Mouse (Mus musculus) intestine, embryonic 16.5 days (tissue): ENCODE measurements around the gene Zfp189. TPM values are rescaled to one million over a fixed set of nuclear protein-coding genes. Genes with fewer than 3 reads are reported as not detected.
"Not testable (repeated sequence)": the region's sequence is repeated elsewhere in the genome, so short reads cannot be mapped to it uniquely, and the experiment has no call there.

ENCODE experiments used
- ATAC-seq: fragments of 200-750 bp; cut with Nextera tagmentation; 2 replicates; pipeline ENCODE4 v1.8.0; 2017; ENCODE audit warnings: moderate TSS enrichment, moderate library complexity
- H3K27ac ChIP-seq: fragments of 300-500 bp; sonication (generic); 2 replicates; pipeline ENCODE4 v1.5.1; 2014; ENCODE audit warnings: mild to moderate bottlenecking, low read length
- H3K27me3 ChIP-seq: fragments of 300-500 bp; sonication (generic); replicated peaks from 2 replicates; pipeline ENCODE4 v1.6.1; 2014; ENCODE audit warnings: low read length, control low read depth, mixed read lengths; ENCODE audit not compliant: control insufficient read depth, insufficient read depth
- H3K36me3 ChIP-seq: fragments of 300-500 bp; sonication (generic); 2 replicates; pipeline ENCODE4 v1.6.1; 2014; ENCODE audit warnings: low read length, control low read depth; ENCODE audit not compliant: control insufficient read depth, insufficient read depth
- H3K4me1 ChIP-seq: fragments of 300-500 bp; sonication (generic); 2 replicates; pipeline ENCODE4 v1.6.1; 2014; ENCODE audit warnings: low read length, control low read depth, mixed read lengths; ENCODE audit not compliant: control insufficient read depth, insufficient read depth
- H3K4me2 ChIP-seq: fragments of 300-500 bp; sonication (generic); 2 replicates; pipeline ENCODE4 v1.6.1; 2014; ENCODE audit warnings: low read depth, low read length, control low read depth
- H3K4me3 ChIP-seq: fragments of 300-500 bp; sonication (generic); 2 replicates; pipeline ENCODE4 v1.5.1; 2014; ENCODE audit warnings: mild to moderate bottlenecking, low read length
- H3K9ac ChIP-seq: fragments of 300-500 bp; sonication (generic); 2 replicates; pipeline ENCODE4 v1.6.1; 2014; ENCODE audit warnings: low read depth, low read length
- H3K9me3 ChIP-seq: fragments of 300-500 bp; sonication (generic); 2 replicates; pipeline ENCODE4 v1.6.1; 2016; ENCODE audit warnings: low read length, control low read depth; ENCODE audit not compliant: control insufficient read depth
- WGBS: fragments of 180-500 bp; shearing (Covaris S2); extraction: QIAGEN DNeasy Blood & Tissue Kit; methylation state at CpG from one replicate; pipeline ENCODE4 v1.1.7; 2014; 5-methylcytosine and 5-hydroxymethylcytosine counted together
- polyA plus RNA-seq: library from polyadenylated mRNA; unstranded; fragments of >200 nt; fragmentation: Nextera tagmentation; extraction: Ambion mirVana; gene quantifications from 2 replicates; pipeline ENCODE4 v1.2.1, GENCODE M21; 2015

Zfp189 gene
- polyA plus RNA-seq: 4.4 and 4.8 TPM in 2 replicates

DNA sequence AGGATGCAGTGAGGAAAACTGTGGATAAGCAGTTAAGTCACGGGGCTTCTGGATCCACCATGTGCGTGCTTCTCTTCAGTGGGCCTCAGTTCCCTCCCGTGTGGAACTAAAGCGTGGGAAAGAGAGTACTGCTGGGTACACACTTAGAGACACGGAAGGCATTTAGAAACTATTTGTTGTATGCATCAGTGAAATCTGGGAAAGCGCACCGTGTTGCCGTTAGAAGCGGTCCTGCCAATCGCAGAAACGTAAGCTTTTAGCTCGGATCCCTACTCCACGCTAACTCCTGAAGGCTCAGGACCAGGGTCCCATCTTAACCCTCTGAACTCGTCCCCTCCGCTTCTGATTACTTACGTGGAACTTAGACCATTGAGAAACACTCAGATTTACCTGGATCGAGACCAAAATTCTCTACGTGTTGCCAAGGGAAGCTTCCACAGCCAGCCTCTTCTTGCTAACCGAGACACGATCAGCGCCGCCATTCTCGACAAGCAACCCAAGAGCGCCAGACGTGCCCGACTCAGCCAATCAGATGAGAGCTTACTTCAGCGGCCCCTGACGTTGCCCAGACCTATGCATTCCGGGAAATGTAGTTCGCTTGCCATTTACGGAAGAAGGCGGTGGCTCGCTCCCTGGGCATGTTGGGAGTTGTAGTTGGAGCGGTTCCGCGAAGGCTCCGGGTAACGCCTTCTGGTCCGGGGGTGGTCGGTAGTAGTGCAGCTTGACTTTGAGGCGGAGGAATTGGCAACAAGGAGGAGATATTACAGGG lies at the start of gene Zfp189, which contains the start of gene Mrpl50:
Gene Zfp189 (plus strand): TSS at position 605 of the 769 bp plus-strand sequence.
Gene Mrpl50 (minus strand): TSS at position 522 of the 769 bp plus-strand sequence.
- no peaks in the 10 kb centered on the region for H3K27me3 ChIP-seq
- H3K9me3 ChIP-seq: no peaks in the 10 kb centered on the region
- no peaks in the 10 kb centered on the region; the same call in 1 of the 2 replicates for H3K36me3 ChIP-seq
- WGBS: under 1% methylated on average over 41 of the region's 41 CpGs
- peak within 1 kb of the TSS; percentile 78 for H3K9ac ChIP-seq
- H3K27ac ChIP-seq: peak within 1 kb of the TSS; percentile 61; the same call in 1 of the 2 replicates
- peak; percentile 100 for ATAC-seq
- peak within 1 kb of the TSS; percentile 52 for H3K4me3 ChIP-seq
- peak within 1 kb of the TSS; percentile 76 for H3K4me2 ChIP-seq
- peaks cover 10% of the 10 kb centered on the region for H3K4me1 ChIP-seq

DNA sequence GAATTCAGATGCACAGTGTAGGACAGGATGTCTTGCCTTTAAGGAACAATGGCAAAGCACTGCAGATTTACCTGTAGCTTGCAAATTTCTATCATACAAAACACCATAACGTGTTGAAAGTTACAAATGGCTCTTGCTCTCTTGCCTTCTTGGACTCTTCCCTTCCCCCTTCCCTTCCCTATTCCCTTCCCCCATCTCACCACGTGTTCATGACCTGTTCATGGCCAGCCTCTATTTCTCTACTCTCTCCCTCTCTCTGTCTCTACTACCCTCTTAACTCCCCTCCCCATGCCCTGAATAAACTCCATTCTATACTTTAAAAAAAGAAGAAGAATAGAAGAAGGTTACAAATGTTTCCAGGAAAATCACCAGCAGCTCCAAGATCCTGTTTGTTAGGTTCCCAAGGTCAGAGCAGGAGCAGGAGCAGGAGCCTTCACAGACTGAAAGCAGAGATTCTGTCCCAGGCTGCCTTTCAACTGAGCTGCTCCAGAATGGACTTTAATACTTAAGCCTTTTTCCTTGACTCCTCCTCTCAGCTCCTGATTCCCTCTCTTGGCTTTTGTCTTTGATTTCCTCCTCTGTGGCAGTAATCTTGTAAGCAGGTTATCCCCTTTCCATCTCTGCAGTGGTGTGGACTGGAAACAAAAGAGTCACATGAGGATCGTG lies 47.4 kb upstream of the Zfp189 start, which contains the start of gene Acnat1:
Gene Acnat1 (minus strand): TSS at position 478 of the 666 bp plus-strand sequence.
- no peaks in the 10 kb centered on the region for H3K36me3 ChIP-seq
- H3K27me3 ChIP-seq: no peaks in the 10 kb centered on the region
- peak within 1 kb of the TSS; percentile 25; the same call in 1 of the 2 replicates for H3K4me2 ChIP-seq
- no peaks in the 10 kb centered on the region for H3K9me3 ChIP-seq
- 0 out of 2 replicates have a peak, but pooled peaks cover 2% of the 10 kb centered on the region for H3K4me1 ChIP-seq
- H3K4me3 ChIP-seq: no peak within 1 kb of the TSS
- H3K9ac ChIP-seq: no peak within 1 kb of the TSS
- peak within 1 kb of the TSS; percentile 45 for H3K27ac ChIP-seq
- peak; percentile 83 for ATAC-seq
- WGBS: 46% methylated on average over 3 of the region's 3 CpGs

DNA sequence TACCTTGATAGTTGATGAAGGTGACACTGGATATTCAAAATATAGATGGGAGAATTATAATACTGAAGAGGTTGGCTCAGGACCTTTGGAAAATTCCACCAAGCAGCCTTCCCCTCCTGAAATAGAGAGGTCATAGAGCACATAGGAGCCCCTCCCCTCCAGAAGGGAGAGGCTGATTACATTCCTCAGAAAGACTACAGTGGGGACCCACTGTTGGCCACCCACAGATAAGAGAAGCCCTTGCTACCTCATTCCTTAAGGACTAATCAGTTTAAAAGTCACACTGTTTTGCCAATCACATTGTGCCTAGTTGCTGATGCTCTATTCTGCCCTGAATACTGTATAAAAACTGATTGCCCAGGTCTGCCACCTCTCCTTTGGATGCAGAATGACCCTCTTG lies 46.4 kb upstream of the Zfp189 start:
- Histone ChIP-seq H3K4me1 (no peaks in the 10 kb centered on the region), H3K36me3 (no peaks in the 10 kb centered on the region), H3K27ac (0 out of 2 replicates have a peak overlapping the region, but pooled peaks have one; percentile 45), H3K27me3 (no peaks in the 10 kb centered on the region), H3K4me2 (no peak overlapping the region), H3K9me3 (no peaks in the 10 kb centered on the region), H3K4me3 (no peak overlapping the region), H3K9ac (no peak overlapping the region)
- ATAC-seq: peak; percentile 62

DNA sequence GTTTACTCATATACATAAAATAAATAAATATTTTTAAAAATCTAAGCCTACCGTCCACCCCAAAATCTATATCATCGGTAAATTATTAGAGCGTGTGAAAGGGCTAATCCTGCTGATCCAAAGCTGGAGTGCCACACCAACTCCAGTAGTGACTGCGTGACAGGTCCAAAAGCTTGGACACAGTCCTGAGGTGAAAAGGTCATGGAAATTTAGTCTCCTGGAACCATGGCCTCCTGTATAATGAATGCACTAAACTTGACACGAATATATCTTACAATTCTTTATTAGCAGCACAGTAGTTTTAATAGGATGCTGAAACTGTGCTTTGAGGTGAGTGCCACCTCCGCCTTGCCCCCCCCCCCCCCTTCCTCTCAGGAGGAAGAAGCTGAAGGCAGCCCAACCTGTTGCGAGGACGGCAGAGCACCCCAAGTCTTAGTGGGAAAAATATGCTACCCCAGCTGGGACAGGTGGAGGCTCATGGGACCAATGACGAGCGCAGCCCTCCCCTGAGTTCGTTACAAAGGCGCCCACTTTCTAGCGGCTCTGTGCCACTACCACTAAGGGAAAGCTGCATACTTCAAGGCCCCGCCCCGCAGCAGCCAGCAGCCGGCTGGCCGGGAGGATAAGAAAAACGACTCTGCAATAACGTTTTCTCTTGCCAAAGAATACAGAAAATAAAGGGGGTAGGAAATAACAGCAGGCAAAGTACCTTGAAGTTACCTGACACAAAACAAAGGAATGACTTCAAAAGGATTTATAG lies 42.7 kb upstream of the Zfp189 start:
- H3K4me2 ChIP-seq: peak overlapping the region; percentile 40
- no peaks in the 10 kb centered on the region for H3K9me3 ChIP-seq
- no peaks in the 10 kb centered on the region for H3K4me1 ChIP-seq
- 18% methylated on average over 19 of the region's 19 CpGs for WGBS
- H3K4me3 ChIP-seq: peak overlapping the region; percentile 26
- peak overlapping the region; percentile 12; the same call in 1 of the 2 replicates for H3K9ac ChIP-seq
- no peaks in the 10 kb centered on the region for H3K36me3 ChIP-seq
- H3K27ac ChIP-seq: no peak overlapping the region
- no peak for ATAC-seq
- no peaks in the 10 kb centered on the region for H3K27me3 ChIP-seq

DNA sequence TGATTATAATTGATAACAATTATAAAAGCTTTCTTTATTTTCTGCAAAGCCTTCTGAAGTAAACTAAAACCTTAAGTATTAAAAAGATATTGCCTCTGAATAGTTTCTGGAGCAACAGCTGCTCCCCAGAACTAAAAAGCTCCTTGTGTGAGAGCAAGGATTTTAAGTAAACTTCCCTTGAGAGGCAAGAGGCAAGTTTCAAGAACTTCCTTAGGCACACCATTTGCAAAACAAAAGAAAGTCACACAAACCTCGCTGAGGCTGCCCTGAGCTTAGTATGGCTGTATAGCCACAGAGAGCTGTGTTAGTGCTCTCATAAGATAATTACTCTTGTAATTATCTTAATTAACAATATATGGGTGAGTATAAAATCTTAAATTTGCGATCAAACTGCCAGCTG lies 41.9 kb upstream of the Zfp189 start:
- H3K4me2 ChIP-seq: peak overlapping the region; percentile 30; the same call in 1 of the 2 replicates
- H3K36me3 ChIP-seq, H3K9ac ChIP-seq, H3K27ac ChIP-seq, H3K4me1 ChIP-seq, H3K9me3 ChIP-seq, ATAC-seq, H3K27me3 ChIP-seq: not testable (repeated sequence)
- 24% methylated on average over 2 of the region's 2 CpGs for WGBS
- peak overlapping the region; percentile 21; the same call in 1 of the 2 replicates for H3K4me3 ChIP-seq

DNA sequence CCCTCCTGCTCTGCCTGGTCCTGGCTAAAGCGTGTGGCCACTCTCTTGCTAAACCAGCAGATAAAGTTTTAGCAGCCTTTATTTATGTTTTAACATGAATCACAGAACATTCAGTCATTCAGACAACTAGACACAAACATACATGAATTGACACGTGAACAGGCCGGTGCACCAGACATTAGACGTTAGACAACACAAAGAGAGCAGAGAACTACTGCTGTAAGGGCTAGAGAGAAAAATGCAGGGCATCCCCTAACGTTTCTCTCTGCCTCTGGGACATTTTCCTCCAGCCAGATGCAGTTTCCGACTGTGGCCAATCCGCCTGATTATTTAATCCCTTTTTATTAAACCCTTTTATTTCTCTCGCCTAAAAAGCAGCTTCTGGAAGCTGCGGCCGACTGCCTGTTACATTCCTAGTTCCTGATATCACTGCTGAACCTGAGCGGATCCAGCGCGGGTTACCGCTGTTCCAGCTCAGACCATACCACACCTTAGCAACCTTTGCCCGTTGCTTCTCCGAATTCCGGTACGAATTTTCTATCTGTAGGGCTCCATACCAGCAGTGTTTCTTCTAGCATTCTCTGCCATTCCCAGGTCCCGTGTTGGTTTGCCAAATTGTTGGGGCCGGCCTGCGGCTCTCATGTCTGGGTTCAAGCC lies 40.7 kb upstream of the Zfp189 start:
- peak overlapping the region; percentile 35 for H3K4me3 ChIP-seq
- no peaks in the 10 kb centered on the region for H3K36me3 ChIP-seq
- peak overlapping the region; percentile 47 for H3K9ac ChIP-seq
- H3K27me3 ChIP-seq: no peaks in the 10 kb centered on the region
- H3K4me2 ChIP-seq: peak overlapping the region; percentile 44
- H3K4me1 ChIP-seq: no peaks in the 10 kb centered on the region
- no peaks in the 10 kb centered on the region for H3K9me3 ChIP-seq
- 9% methylated on average over 21 of the region's 21 CpGs for WGBS
- peak; percentile 92 for ATAC-seq
- H3K27ac ChIP-seq: peak overlapping the region; percentile 84

DNA sequence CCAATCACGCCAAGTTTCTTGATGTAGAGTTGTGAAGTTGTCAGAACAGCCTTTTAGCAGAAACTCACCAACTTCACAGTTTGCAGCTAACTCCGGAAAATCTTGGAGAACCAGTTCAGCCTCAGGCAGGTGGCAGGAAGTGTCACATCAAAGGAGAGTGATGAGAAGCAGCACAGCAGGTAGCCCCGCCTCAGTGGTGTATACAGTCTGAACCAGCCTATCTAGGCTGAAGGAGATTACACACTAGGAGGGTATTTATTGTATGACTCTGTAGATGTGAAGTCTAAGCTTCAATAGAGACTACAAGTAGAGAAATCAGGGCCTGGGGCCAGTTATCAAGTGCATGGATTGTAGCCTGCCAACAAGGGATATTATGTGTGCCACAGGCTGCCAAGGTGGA lies 40.1 kb upstream of the Zfp189 start:
- peak; percentile 90 for ATAC-seq
- H3K9me3 ChIP-seq: no peaks in the 10 kb centered on the region
- H3K4me3 ChIP-seq: peak overlapping the region; percentile 35
- no peaks in the 10 kb centered on the region for H3K4me1 ChIP-seq
- H3K36me3 ChIP-seq: no peaks in the 10 kb centered on the region
- H3K4me2 ChIP-seq: peak overlapping the region; percentile 44; the same call in 1 of the 2 replicates
- H3K27me3 ChIP-seq: no peaks in the 10 kb centered on the region
- 31% methylated on average over 3 of the region's 3 CpGs for WGBS
- H3K27ac ChIP-seq: peak overlapping the region; percentile 84
- H3K9ac ChIP-seq: no peak overlapping the region

DNA sequence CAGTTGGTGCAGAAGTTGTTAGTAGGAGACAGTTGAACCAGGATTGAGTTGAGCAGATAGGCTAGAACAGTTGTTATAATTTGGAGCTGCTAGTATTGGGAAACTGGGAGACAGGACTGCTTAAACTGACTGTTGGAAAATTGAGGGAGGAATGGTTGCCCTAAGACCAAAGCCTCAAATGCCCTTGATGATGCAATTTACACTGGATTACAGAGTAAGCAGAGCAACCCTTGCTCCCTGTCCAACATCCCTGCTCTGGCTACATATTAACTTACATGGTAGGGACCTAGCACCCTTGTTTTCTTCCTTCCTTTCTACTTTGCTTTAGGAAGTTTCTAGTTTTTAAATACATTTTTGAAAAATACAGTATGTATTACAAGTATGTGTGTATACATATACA lies 35.5 kb upstream of the Zfp189 start:
- peak overlapping the region; percentile 57; the same call in 1 of the 2 replicates for H3K27ac ChIP-seq
- ATAC-seq: peak; percentile 89

More for the DNA sequence above, 35.5 kb upstream of the Zfp189 start:
- no peak overlapping the region; the same call in 1 of the 2 replicates for H3K4me2 ChIP-seq
- H3K9me3 ChIP-seq: no peaks in the 10 kb centered on the region
- H3K36me3 ChIP-seq: no peaks in the 10 kb centered on the region
- H3K27me3 ChIP-seq: no peaks in the 10 kb centered on the region
- no peaks in the 10 kb centered on the region for H3K4me1 ChIP-seq
- H3K4me3 ChIP-seq: no peak overlapping the region
- no peak overlapping the region for H3K9ac ChIP-seq
